Mouse (Mus musculus) liver, adult 10 weeks (tissue): ENCODE data around the gene Frat2. TPM values are rescaled to one million over a fixed set of nuclear protein-coding genes. Genes with fewer than 3 reads are reported as not detected.

Experiments
- polyA plus RNA-seq: library from polyadenylated mRNA; stranded (reverse); fragments of 350-450 nt; fragmentation: Illumina TruSeq; extraction: RNeasy Lipid Tissue Mini Kit (QIAGEN cat#74804); gene quantifications from one replicate; pipeline ENCODE4 v1.2.3, GENCODE M21; 2014; ENCODE audit warnings: low read depth, low replicate concordance

The Frat2 gene
- polyA plus RNA-seq: 1.5 TPM

DNA sequence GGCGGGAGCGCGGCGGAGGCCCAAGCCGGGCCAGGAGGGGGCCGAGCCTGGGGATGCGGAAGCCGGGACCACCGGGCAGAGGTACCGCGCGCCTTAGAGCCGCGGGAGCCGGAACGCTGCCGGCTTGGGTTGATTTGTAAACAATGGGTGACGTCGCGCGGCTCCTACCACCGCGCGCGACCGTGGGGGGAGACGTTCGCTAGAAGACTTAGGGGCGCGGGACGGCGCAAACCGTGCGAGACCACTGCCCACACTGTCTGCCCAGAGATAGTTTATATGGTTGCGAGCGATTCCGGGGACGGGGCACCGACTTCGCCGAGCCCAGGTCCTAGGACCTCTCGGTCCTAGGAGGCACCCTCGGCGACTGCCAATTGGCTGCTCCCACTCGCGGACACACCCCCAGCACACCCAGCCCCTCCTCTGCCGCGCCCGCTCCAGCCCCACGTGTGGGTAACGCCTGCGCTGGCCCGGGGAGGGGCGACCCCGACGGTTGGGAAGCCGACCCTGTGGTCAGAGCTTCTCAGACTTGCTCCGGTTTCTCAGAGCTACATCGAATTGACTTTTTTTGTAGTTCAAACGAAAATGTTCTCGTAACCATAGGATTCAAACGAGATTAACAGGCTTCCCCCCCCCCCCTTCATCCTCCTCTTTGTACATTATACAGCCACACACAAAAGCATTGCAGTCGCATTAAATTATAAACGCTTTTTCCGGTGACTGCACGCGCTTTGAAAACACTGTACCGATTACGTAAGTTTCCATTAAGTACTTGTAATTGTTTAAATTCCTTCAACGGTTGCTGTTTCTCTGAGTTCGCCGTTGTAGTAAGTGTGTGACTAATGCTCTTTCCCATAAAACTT lies at the start of gene Frat2:
TSS of gene Frat2 (minus strand) at position 141 of the 860 bp plus-strand sequence.

GRCm38 (mm10) chr19:41895460-41896318 lies 47.8 kb upstream of the Frat2 start, which contains the start of gene Rrp12:
Gene Rrp12, minus strand, starts transcription at chr19:41896173.

DNA sequence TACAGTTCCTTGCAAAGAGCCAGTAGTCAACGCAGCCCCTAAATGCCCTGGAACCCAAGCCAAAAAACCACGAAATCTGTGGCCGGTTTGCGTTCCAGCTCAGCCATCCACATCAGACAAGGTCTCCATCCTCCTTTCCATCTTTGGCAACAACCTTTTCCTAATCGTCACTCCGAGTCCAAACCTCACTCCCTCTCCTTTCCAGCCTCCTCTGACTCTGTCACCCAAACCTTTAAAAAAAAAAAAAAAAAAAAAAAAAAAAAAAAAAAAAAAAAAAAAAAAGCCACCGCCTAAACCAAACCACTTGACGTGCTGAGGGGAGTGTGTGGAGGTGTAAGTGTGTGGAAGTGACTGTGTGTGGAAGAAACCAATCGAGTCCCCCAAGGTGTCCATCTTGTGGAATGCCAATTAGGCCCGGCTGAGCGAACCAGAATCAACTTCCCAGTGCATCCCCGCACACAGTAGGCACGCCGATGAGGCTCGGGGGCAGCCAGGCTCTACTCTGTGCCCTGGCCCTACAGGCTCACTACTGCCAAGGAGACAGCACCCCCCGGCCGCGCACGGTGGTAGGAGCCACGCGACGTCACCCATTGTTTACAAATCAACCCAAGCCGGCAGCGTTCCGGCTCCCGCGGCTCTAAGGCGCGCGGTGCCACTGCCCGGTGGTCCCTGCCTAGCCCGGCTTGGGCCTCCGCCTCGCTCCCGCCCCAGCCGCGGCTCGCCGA lies 18.4 kb downstream of the Frat2 start, which contains the start of gene Frat1:
TSS of gene Frat1 (plus strand) at position 590 of the 725 bp plus-strand sequence.

GRCm38 (mm10) chr19:41801742-41802369 lies 46.1 kb downstream of the Frat2 start, which contains the start of gene Arhgap19:
Gene Arhgap19, minus strand, starts transcription at chr19:41802047.

Other genes with a start within 250 kb of the Frat2 start
- gene Slit1, start 104.5 kb downstream of the Frat2 start, polyA plus RNA-seq: not detected
- gene Arhgap19, start 46.1 kb downstream of the Frat2 start, polyA plus RNA-seq: 1.5 TPM
- 1.6 TPM for gene Frat1, start 18.2 kb downstream of the Frat2 start, polyA plus RNA-seq
- 0.29 TPM for gene Rrp12, start 48.0 kb upstream of the Frat2 start, polyA plus RNA-seq
- 150 TPM for gene Pgam1, start 63.8 kb upstream of the Frat2 start, polyA plus RNA-seq
- 15.5 TPM for gene Exosc1, start 85.3 kb upstream of the Frat2 start, polyA plus RNA-seq
- 15.2 TPM for gene Zdhhc16, start 85.3 kb upstream of the Frat2 start, polyA plus RNA-seq
- 7.8 TPM for gene Mms19, start 133.0 kb upstream of the Frat2 start, polyA plus RNA-seq
- gene Ubtd1, start 133.6 kb upstream of the Frat2 start, polyA plus RNA-seq: not detected
- not detected for gene Ankrd2, start 187.9 kb upstream of the Frat2 start, polyA plus RNA-seq
- 65.6 TPM for gene Hoga1, start 197.5 kb upstream of the Frat2 start, polyA plus RNA-seq
- 0.66 TPM for gene 4933411K16Rik, start 204.1 kb upstream of the Frat2 start, polyA plus RNA-seq
- not detected for gene Morn4, start 238.2 kb upstream of the Frat2 start, polyA plus RNA-seq
- gene Pi4k2a, start 242.3 kb upstream of the Frat2 start, polyA plus RNA-seq: 10.1 TPM